8 mouse cellular contexts compared by ENCODE assay signal in genomic region chr12:75309756-75310155, GRCm38 (mm10). TPM values are rescaled to one million over a fixed set of nuclear protein-coding genes. Genes with fewer than 3 reads are reported as not detected.
DNase-seq lines count a peak whose midpoint lies in the region; ATAC-seq and TF ChIP-seq lines count a peak whose summit lies in the region.

No protein-coding gene starts in this region.

- H3K9ac ChIP-seq in hindbrain, embryonic 13.5 days = no peak overlapping the region

- H3K4me1 ChIP-seq in hindbrain, embryonic 13.5 days (replicated peaks) = peaks cover 18% of the 10 kb centered on the region
- H3K4me1 ChIP-seq in small intestine, adult 2 months (ENCODE audit: control insufficient read depth, insufficient read depth, insufficient read length, low read length) = peaks cover 5% of the 10 kb centered on the region; the same call in 1 of the 2 replicates

- no peak overlapping the region for H3K27ac ChIP-seq in hindbrain, embryonic 13.5 days
- H3K27ac ChIP-seq in small intestine, adult 2 months (ENCODE audit: insufficient read depth, low read depth, low read length) = peak overlapping the region; percentile 66

- peaks cover 5% of the 10 kb centered on the region; the same call in 1 of the 2 replicates for H3K27me3 ChIP-seq in hindbrain, embryonic 13.5 days
- H3K27me3 ChIP-seq in small intestine, adult 2 months (ENCODE audit: control insufficient read depth, insufficient read depth, low read length) = no peaks in the 10 kb centered on the region

- no peaks in the 10 kb centered on the region for H3K9me3 ChIP-seq in hindbrain, embryonic 13.5 days

- DNase-seq in NIH3T3 (ENCODE audit: low read depth) (peak; percentile 52), liver (peak; percentile 25), MN1 (ENCODE audit: low spot score) (no peak)
- peak; percentile 36 for DNase-seq in gastrocnemius, adult 18-20 months (ENCODE audit: low spot score)
- DNase-seq in frontal cortex, postnatal 10 days (ENCODE audit: low spot score in 2 of 2) = no peak
- no peak for DNase-seq in layer of hippocampus, adult 9-11 months

- H3K4me3 ChIP-seq in hindbrain, embryonic 13.5 days = no peak overlapping the region; the same call in 1 of the 2 replicates
- peak overlapping the region; percentile 42 for H3K4me3 ChIP-seq in small intestine, adult 2 months (ENCODE audit: low read depth, low read length)

- no peaks in the 10 kb centered on the region for H3K36me3 ChIP-seq in hindbrain, embryonic 13.5 days
- H3K36me3 ChIP-seq in small intestine, adult 2 months (ENCODE audit: control insufficient read depth, insufficient read depth, low read length) = no peaks in the 10 kb centered on the region

- TF ChIP-seq POLR2A in small intestine, adult 2 months (IDR thresholded peaks at IDR 0.05; ENCODE audit: low read depth, low read length) = no peak

- ATAC-seq in hindbrain, embryonic 13.5 days (ENCODE audit: low FRiP score) = no peak

- no peak for TF ChIP-seq CTCF in small intestine, adult 2 months (IDR thresholded peaks at IDR 0.05; ENCODE audit: extremely low read depth, insufficient read length, insufficient replicate concordance, low read depth, low read length)

- 59% methylated on average over 6 of the region's 6 CpGs for WGBS in hindbrain, embryonic 13.5 days
- whole genome bisulfite sequencing in small intestine, adult 2 months = 50% methylated on average over 6 of the region's 6 CpGs

- H3K4me2 ChIP-seq in hindbrain, embryonic 13.5 days = 0 out of 2 replicates have a peak overlapping the region, but pooled peaks have one; percentile 29

RNA-seq across cellular contexts. Expression of gene Rhoj, which starts 1.6 kb away (rescaled TPM):
- 10 to 100 TPM; 14.2 to 15.3 TPM for total RNA-seq in gastrocnemius, adult 18-20 months (2021)
- polyA plus RNA-seq in hindbrain, embryonic 13.5 days (2015; fragmentation: Nextera tagmentation; extraction: Ambion mirVana) = 26.5 and 30.0 TPM in 2 replicates
- polyA plus RNA-seq in small intestine, adult 2 months (2012; rRNA removed) = 11.4 and 17.5 TPM in 2 replicates

Comparison
In these comparisons a context has a peak if more than half of its experiments do, and no peak if none do; other contexts are left out.
1. DNase-seq: peak in NIH3T3 (single experiment), gastrocnemius, adult 18-20 months (single experiment) and liver (single experiment); none in frontal cortex, postnatal 10 days (0 of 2), MN1 (single experiment) and layer of hippocampus, adult 9-11 months (single experiment).